Mouse (Mus musculus) liver, embryonic 14.5 days (tissue): ENCODE results near the gene Cd9.

ENCODE experiments used
- CTCF ChIP-seq: IDR thresholded peaks from 2 replicates; pipeline ENCODE4 v1.5.1; 2016; ENCODE audit warnings: antibody characterized with exemption, low read depth, control low read depth
- EP300 ChIP-seq: IDR thresholded peaks from 2 replicates; pipeline ENCODE4 v1.6.1; 2016; ENCODE audit warnings: antibody characterized with exemption, low read depth

DNA sequence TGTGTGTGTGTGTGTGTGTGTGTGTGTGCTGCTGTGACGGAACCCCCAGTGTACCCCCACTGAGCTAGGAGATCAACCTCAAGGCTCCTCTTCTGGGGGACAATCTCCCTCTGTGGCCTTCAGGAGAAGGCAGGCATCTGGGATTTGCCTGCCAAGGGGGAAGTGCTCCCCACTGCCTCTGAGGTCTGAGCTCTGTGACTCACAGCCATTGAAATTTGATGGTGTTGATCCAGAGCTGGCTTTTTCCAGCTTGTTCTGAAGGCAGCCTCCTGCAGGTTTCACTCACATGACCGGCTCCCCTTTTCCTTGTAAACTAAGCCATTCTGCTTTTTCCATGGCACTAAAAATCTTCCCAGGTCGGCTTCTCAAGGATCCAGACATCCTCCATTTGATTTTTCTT is 70.4 kb downstream of the Cd9 start:
- no peak for TF ChIP-seq CTCF
- TF ChIP-seq EP300, result no peak
